Comparison of ENCODE assay signal across 9 mouse cellular contexts in genomic region chr7:80152152-80152551, GRCm38 (mm10). TPM values are rescaled to one million over a fixed set of nuclear protein-coding genes. Genes with fewer than 3 reads are reported as not detected.
DNase-seq lines count a peak whose midpoint lies in the region; TF ChIP-seq lines count a peak whose summit lies in the region.
"Had no signal": no experiment of that assay in that cellular context is flagged by ENCODE, and none has a peak within 500 bp of the region (broad histone marks: within the 10 kb centered on the region; RNA-seq: fewer than 3 reads in every experiment).

No protein-coding gene starts in this region.

- TF ChIP-seq CTCF in kidney, adult 2 months (conservative IDR thresholded peaks at IDR 0.05; ENCODE audit: insufficient read depth, insufficient read length, low read depth, low read length): peak; percentile 67
- no peak for TF ChIP-seq CTCF in thymus, adult 2 months (IDR thresholded peaks at IDR 0.05; ENCODE audit: borderline replicate concordance, control insufficient read depth, extremely low read depth, insufficient read depth, low read length, poor library complexity)

- no peak overlapping the region for H3K27ac ChIP-seq in kidney, adult 2 months (ENCODE audit: insufficient read depth, low read depth, low read length)
- no peak overlapping the region for H3K27ac ChIP-seq in thymus, adult 2 months (ENCODE audit: control insufficient read depth, insufficient read depth, low read length)
- H3K27ac ChIP-seq: midbrain, embryonic 12.5 days had no signal

- H3K4me1 ChIP-seq in kidney, adult 2 months (ENCODE audit: control insufficient read depth, insufficient read depth, low read length): peaks cover 3% of the 10 kb centered on the region; the same call in 1 of the 2 replicates
- H3K4me1 ChIP-seq in thymus, adult 2 months (replicated peaks; ENCODE audit: control insufficient read depth, insufficient read depth, low read length): peaks cover 9% of the 10 kb centered on the region; the same call in 1 of the 2 replicates

- no peak for DNase-seq in kidney, adult 2 months
- no peak for DNase-seq in kidney, adult 11 months
- DNase-seq in thymus, postnatal 14 days: peak; percentile 25
- DNase-seq in thymus, adult 2 months: no peak
- peak; percentile 73 for DNase-seq in c-Kit-positive CD71-positive TER-119-positive erythroid progenitor cells, embryonic 14.5 days (ENCODE audit: low spot score)
- DNase-seq in gastrocnemius, postnatal 10 days: no peak
- no peak for DNase-seq in adrenal gland, adult 2 months
- DNase-seq: right cerebral cortex, postnatal 14 days had no signal

- TF ChIP-seq POLR2A in kidney, adult 2 months (IDR thresholded peaks at IDR 0.05; ENCODE audit: low read depth, low read length): no peak
- no peak for TF ChIP-seq POLR2A in thymus, adult 2 months (IDR thresholded peaks at IDR 0.05; ENCODE audit: control insufficient read depth, extremely low read depth, insufficient read depth, low read length, poor library complexity)

- no peak overlapping the region for H3K4me3 ChIP-seq in kidney, adult 2 months (ENCODE audit: insufficient read depth, low read depth, low read length)
- H3K4me3 ChIP-seq in thymus, adult 2 months (ENCODE audit: control insufficient read depth, insufficient read depth, low read length): no peak overlapping the region
- H3K4me3 ChIP-seq: midbrain, embryonic 12.5 days had no signal

- H3K27me3 ChIP-seq in kidney, adult 2 months (replicated peaks; ENCODE audit: control insufficient read depth, insufficient read depth, low read length): no peaks in the 10 kb centered on the region
- no peaks in the 10 kb centered on the region for H3K27me3 ChIP-seq in thymus, adult 2 months (ENCODE audit: control insufficient read depth, insufficient read depth, low read length)

- WGBS in kidney, adult 2 months: 75% methylated on average over 6 of the region's 6 CpGs
- WGBS in thymus, adult 2 months: 94% methylated on average over 6 of the region's 6 CpGs

- H3K36me3 ChIP-seq in kidney, adult 2 months (ENCODE audit: control insufficient read depth, insufficient read depth, low read length): no peaks in the 10 kb centered on the region
- no peaks in the 10 kb centered on the region for H3K36me3 ChIP-seq in thymus, adult 2 months (ENCODE audit: control insufficient read depth, insufficient read depth, low read length)
- H3K36me3 ChIP-seq: midbrain, embryonic 12.5 days had no signal

RNA-seq across cellular contexts. Expression of gene Sema4b, which starts 34.5 kb away (rescaled TPM):
- polyA plus RNA-seq in kidney, adult 2 months (2012; rRNA removed): 24.4 and 26.3 TPM in 2 replicates
- polyA plus RNA-seq in thymus, adult 2 months (2012; rRNA removed): 37.4 and 44.1 TPM in 2 replicates
- 1 to 10 TPM; 2.9 to 4.2 TPM for total RNA-seq in gastrocnemius, postnatal 10 days (2021)
- total RNA-seq in adrenal gland, adult 2 months (2021): 10 to 100 TPM; 57.7 to 66.4 TPM
- polyA plus RNA-seq in adrenal gland, adult 2 months (2012; rRNA removed): 55.1 and 65.8 TPM in 2 replicates

RNA-seq across cellular contexts. Expression of gene Idh2, which starts 37.0 kb away (rescaled TPM):
- polyA plus RNA-seq in kidney, adult 2 months (2012; rRNA removed): 651 and 688 TPM in 2 replicates
- polyA plus RNA-seq in thymus, adult 2 months (2012; rRNA removed): 168 and 225 TPM in 2 replicates
- 100 to 1,000 TPM; 244 to 271 TPM for total RNA-seq in gastrocnemius, postnatal 10 days (2021)
- total RNA-seq in adrenal gland, adult 2 months (2021): 100 to 1,000 TPM in 1 of 2 experiments, 10 to 100 TPM in 1; 96.2 to 200 TPM
- 147 and 150 TPM in 2 replicates for polyA plus RNA-seq in adrenal gland, adult 2 months (2012; rRNA removed)

Comparison
In these comparisons a context has a peak if more than half of its experiments do, and no peak if none do; other contexts are left out.
1. DNase-seq: peak in thymus, postnatal 14 days (single experiment) and c-Kit-positive CD71-positive TER-119-positive erythroid progenitor cells, embryonic 14.5 days (single experiment); none in kidney, adult 2 months (single experiment), kidney, adult 11 months (single experiment), thymus, adult 2 months (single experiment), gastrocnemius, postnatal 10 days (single experiment) and adrenal gland, adult 2 months (single experiment).